Mouse (Mus musculus) heart, postnatal 0 days (tissue): ENCODE results near the gene Cers6. TPM values are rescaled to one million over a fixed set of nuclear protein-coding genes. Genes with fewer than 3 reads are reported as not detected.

Source experiments
- ATAC-seq: fragments of 200-750 bp; cut with Nextera tagmentation; 2 replicates; pipeline ENCODE4 v1.8.0; 2017; ENCODE audit warnings: low read depth, moderate number of reproducible peaks, moderate library complexity; ENCODE audit not compliant: insufficient read depth
- DNase-seq: peaks from one replicate; pipeline ENCODE4 v3.0.0-alpha.2; 2016; ENCODE audit warnings: low spot score
- H3K27ac ChIP-seq: fragments of 300-500 bp; sonication (generic); 2 replicates; pipeline ENCODE4 v1.5.1; 2014; ENCODE audit warnings: low read depth, mild to moderate bottlenecking
- H3K27me3 ChIP-seq: fragments of 300-500 bp; sonication (generic); 2 replicates; pipeline ENCODE4 v1.6.1; 2014; ENCODE audit warnings: low read length, mixed read lengths; ENCODE audit not compliant: control insufficient read depth, insufficient read depth
- H3K36me3 ChIP-seq: fragments of 300-500 bp; sonication (generic); replicated peaks from 2 replicates; pipeline ENCODE4 v1.6.1; 2014; ENCODE audit warnings: low read length, mixed read lengths; ENCODE audit not compliant: control insufficient read depth, insufficient read depth
- H3K4me1 ChIP-seq: fragments of 300-500 bp; sonication (generic); 2 replicates; pipeline ENCODE4 v1.6.1; 2014; ENCODE audit warnings: antibody characterized with exemption; ENCODE audit not compliant: control insufficient read depth, insufficient read depth
- H3K4me2 ChIP-seq: fragments of 300-500 bp; sonication (generic); 2 replicates; pipeline ENCODE4 v1.6.1; 2014; ENCODE audit warnings: low read depth, mild to moderate bottlenecking, low read length, moderate library complexity
- H3K4me3 ChIP-seq: fragments of 300-500 bp; sonication (generic); 2 replicates; pipeline ENCODE4 v1.5.1; 2014; ENCODE audit warnings: low read depth, low read length
- H3K9ac ChIP-seq: fragments of 300-500 bp; sonication (generic); replicated peaks from 2 replicates; pipeline ENCODE4 v1.6.1; 2014; ENCODE audit warnings: low read depth, low read length, mixed read lengths
- H3K9me3 ChIP-seq: fragments of 300-500 bp; sonication (generic); replicated peaks from 2 replicates; pipeline ENCODE4 v1.6.1; 2016; ENCODE audit warnings: low read length; ENCODE audit not compliant: control insufficient read depth
- CTCF ChIP-seq: IDR thresholded peaks from 2 replicates; pipeline ENCODE4 v1.5.1; 2016; ENCODE audit warnings: antibody characterized with exemption, control low read depth, low read depth
- EP300 ChIP-seq: IDR thresholded peaks from 2 replicates; pipeline ENCODE4 v1.6.1; 2016; ENCODE audit warnings: antibody characterized with exemption, low read depth
- WGBS: fragments of 180-500 bp; shearing (Covaris S2); extraction: QIAGEN DNeasy Blood & Tissue Kit; methylation state at CpG from one replicate; pipeline ENCODE4 v1.1.7; 2014; 5-methylcytosine and 5-hydroxymethylcytosine counted together
- polyA plus RNA-seq: library from polyadenylated mRNA; unstranded; fragments of >200 nt; fragmentation: Nextera tagmentation; extraction: Ambion mirVana; gene quantifications from 2 replicates; pipeline ENCODE4 v1.2.1, GENCODE M21; 2015
- total RNA-seq: library from RNA; depleted of rRNA; stranded (reverse); fragments of >200 nt; gene quantifications from 2 replicates; pipeline ENCODE4 v1.2.3, GENCODE M21; 2014; ENCODE audit warnings: low replicate concordance

The Cers6 gene
- total and polyA plus RNA-seq, 2 experiments from 2014 or later, result 8.5 to 36.0 TPM

GRCm38 (mm10) chr2:69084416-69084815 lies 223.2 kb downstream of the Cers6 start:
- Histone ChIP-seq H3K4me2 (no peak overlapping the region), H3K9me3 (no peaks in the 10 kb centered on the region), H3K27me3 (no peaks in the 10 kb centered on the region), H3K4me1 (0 out of 2 replicates have a peak, but pooled peaks cover 7% of the 10 kb centered on the region), H3K9ac (no peak overlapping the region), H3K4me3 (no peak overlapping the region), H3K27ac (no peak overlapping the region), H3K36me3 (no peaks in the 10 kb centered on the region)
- WGBS, result 87% methylated on average over 6 of the region's 6 CpGs
- TF ChIP-seq EP300 (no peak), CTCF (no peak)
- DNase-seq, result no peak
- no peak for ATAC-seq

GRCm38 (mm10) chr2:69086505-69087260 lies 225.4 kb downstream of the Cers6 start:
- no peaks in the 10 kb centered on the region for H3K4me1 ChIP-seq
- H3K4me2 ChIP-seq, result no peak overlapping the region
- H3K27me3 ChIP-seq, result no peaks in the 10 kb centered on the region
- ATAC-seq, result no peak
- H3K9me3 ChIP-seq, result no peaks in the 10 kb centered on the region
- H3K9ac ChIP-seq, result no peak overlapping the region
- H3K4me3 ChIP-seq, result no peak overlapping the region
- no peak for TF ChIP-seq CTCF
- TF ChIP-seq EP300, result no peak
- no peaks in the 10 kb centered on the region for H3K36me3 ChIP-seq
- WGBS, result 49% methylated on average over 8 of the region's 8 CpGs
- DNase-seq, result no peak
- no peak overlapping the region for H3K27ac ChIP-seq

- no peak overlapping the region for H3K27ac ChIP-seq
- no peaks in the 10 kb centered on the region for H3K27me3 ChIP-seq
- DNase-seq (no peak), ATAC-seq (no peak)
- no peak overlapping the region for H3K4me3 ChIP-seq
- H3K9me3 ChIP-seq, result no peaks in the 10 kb centered on the region
- H3K4me1 ChIP-seq, result 0 out of 2 replicates have a peak, but pooled peaks cover 8% of the 10 kb centered on the region
- H3K9ac ChIP-seq, result no peak overlapping the region
- no peaks in the 10 kb centered on the region for H3K36me3 ChIP-seq
- H3K4me2 ChIP-seq, result no peak overlapping the region
- no peak for TF ChIP-seq CTCF
- no peak for TF ChIP-seq EP300
Observed at GRCm38 (mm10) chr2:69095836-69096235, 234.6 kb downstream of the Cers6 start.

- no peaks in the 10 kb centered on the region for H3K9me3 ChIP-seq
- DNase-seq (no peak), ATAC-seq (no peak)
- 0 out of 2 replicates have a peak, but pooled peaks cover 8% of the 10 kb centered on the region for H3K4me1 ChIP-seq
- H3K4me2 ChIP-seq, result no peak overlapping the region
- H3K4me3 ChIP-seq, result no peak overlapping the region
- TF ChIP-seq EP300 (no peak), CTCF (no peak)
- H3K27me3 ChIP-seq, result no peaks in the 10 kb centered on the region
- WGBS, result 81% methylated on average over 4 of the region's 4 CpGs
- H3K27ac ChIP-seq, result no peak overlapping the region
- no peaks in the 10 kb centered on the region for H3K36me3 ChIP-seq
- H3K9ac ChIP-seq, result no peak overlapping the region
Observed at GRCm38 (mm10) chr2:69096821-69097220, 235.6 kb downstream of the Cers6 start.

GRCm38 (mm10) chr2:69097526-69097925 lies 236.3 kb downstream of the Cers6 start:
- no peak for TF ChIP-seq EP300
- no peak for TF ChIP-seq CTCF
- Histone ChIP-seq H3K4me2 (no peak overlapping the region), H3K27ac (no peak overlapping the region), H3K9ac (no peak overlapping the region), H3K4me3 (no peak overlapping the region), H3K9me3 (no peaks in the 10 kb centered on the region), H3K36me3 (no peaks in the 10 kb centered on the region), H3K4me1 (0 out of 2 replicates have a peak, but pooled peaks cover 8% of the 10 kb centered on the region), H3K27me3 (no peaks in the 10 kb centered on the region)
- ATAC-seq (no peak), DNase-seq (no peak)
- 34% methylated on average over 2 of the region's 2 CpGs for WGBS

GRCm38 (mm10) chr2:69098701-69099100 lies 237.5 kb downstream of the Cers6 start:
- WGBS, result 88% methylated on average over 3 of the region's 3 CpGs

More at GRCm38 (mm10) chr2:69098701-69099100, 237.5 kb downstream of the Cers6 start:
- Histone ChIP-seq H3K4me3 (no peak overlapping the region), H3K9ac (no peak overlapping the region), H3K9me3 (no peaks in the 10 kb centered on the region), H3K27ac (no peak overlapping the region), H3K36me3 (no peaks in the 10 kb centered on the region), H3K4me2 (no peak overlapping the region), H3K27me3 (no peaks in the 10 kb centered on the region), H3K4me1 (0 out of 2 replicates have a peak, but pooled peaks cover 8% of the 10 kb centered on the region)
- DNase-seq, result no peak
- TF ChIP-seq EP300, result no peak
- TF ChIP-seq CTCF, result no peak
- ATAC-seq, result no peak
